Mouse (Mus musculus) urinary bladder, postnatal 4 days (tissue): Measurements from ENCODE around the gene Dennd1a.
A peak's percentile ranks its signal among the peaks of the same experiment; 100 is the strongest.
"Not testable (repeated sequence)": the region's sequence is repeated elsewhere in the genome, so short reads cannot be mapped to it uniquely, and the experiment has no call there.

Experiments
- DNase-seq, 2 experiments: peaks; one replicate each; pipeline ENCODE4 v3.0.0; 2021 to 2022; ENCODE audit warnings: low spot score in 2 of 2

Dennd1a gene

GRCm38 (mm10) chr2:37972621-37973020 is 314.6 kb downstream of the Dennd1a start:
- no peak for DNase-seq

GRCm38 (mm10) chr2:37971726-37972125 is 315.5 kb downstream of the Dennd1a start:
- DNase-seq, result no peak

GRCm38 (mm10) chr2:37969713-37970485 is 317.3 kb downstream of the Dennd1a start:
- DNase-seq, result no peak

- DNase-seq, result no peak
These were observed 322.7 kb downstream of the Dennd1a start for GRCm38 (mm10) chr2:37964534-37964933.

- DNase-seq, result no peak
These were observed 323.8 kb downstream of the Dennd1a start for GRCm38 (mm10) chr2:37963362-37963761.

- DNase-seq, result peak in 1 of 2 experiments; percentile 52
These were observed 338.8 kb downstream of the Dennd1a start for GRCm38 (mm10) chr2:37948424-37948823.

- peak in 1 of 2 experiments; percentile 9 for DNase-seq
These were observed 341.4 kb downstream of the Dennd1a start for GRCm38 (mm10) chr2:37945598-37946336.

GRCm38 (mm10) chr2:37942906-37943305 is 344.3 kb downstream of the Dennd1a start:
- DNase-seq, result no peak

- DNase-seq, result no peak
These were observed 345.4 kb downstream of the Dennd1a start for GRCm38 (mm10) chr2:37941741-37942140.

GRCm38 (mm10) chr2:37940845-37941361 is 346.3 kb downstream of the Dennd1a start:
- no peak for DNase-seq

- no peak for DNase-seq
These were observed 347.2 kb downstream of the Dennd1a start for GRCm38 (mm10) chr2:37939997-37940396.

GRCm38 (mm10) chr2:37936922-37937321 is 350.3 kb downstream of the Dennd1a start:
- DNase-seq, result not testable (repeated sequence)

- DNase-seq, result no peak
These were observed 354.9 kb downstream of the Dennd1a start for GRCm38 (mm10) chr2:37932240-37932639.

- DNase-seq, result no peak
These were observed 355.9 kb downstream of the Dennd1a start for GRCm38 (mm10) chr2:37931018-37931930.

GRCm38 (mm10) chr2:37926133-37926503 is 361.1 kb downstream of the Dennd1a start:
- DNase-seq, result no peak

GRCm38 (mm10) chr2:37925413-37926132 is 361.6 kb downstream of the Dennd1a start:
- DNase-seq, result no peak

- DNase-seq, result no peak
These were observed 378.3 kb downstream of the Dennd1a start for GRCm38 (mm10) chr2:37908721-37909506.

- DNase-seq, result no peak
These were observed 378.9 kb downstream of the Dennd1a start for GRCm38 (mm10) chr2:37908296-37908695.

- DNase-seq, result no peak
These were observed 380.9 kb downstream of the Dennd1a start for GRCm38 (mm10) chr2:37906261-37906660.

- DNase-seq, result no peak
These were observed 383.9 kb downstream of the Dennd1a start for GRCm38 (mm10) chr2:37903286-37903685.
